Mouse (Mus musculus) liver, embryonic 15.5 days (tissue): ENCODE results near the gene Tmem242. TPM values are rescaled to one million over a fixed set of nuclear protein-coding genes. Genes with fewer than 3 reads are reported as not detected.

Source experiments
- ATAC-seq: fragments of 200-750 bp; cut with Nextera tagmentation; 2 replicates; pipeline ENCODE4 v1.8.0; 2017; ENCODE audit warnings: moderate number of reproducible peaks, mild to moderate bottlenecking, moderate library complexity; ENCODE audit not compliant: insufficient read depth
- H3K27ac ChIP-seq: fragments of 300-500 bp; sonication (generic); replicated peaks from 2 replicates; pipeline ENCODE4 v1.5.1; 2015; ENCODE audit warnings: mild to moderate bottlenecking, inconsistent platforms
- H3K27me3 ChIP-seq: fragments of 300-500 bp; sonication (generic); 2 replicates; pipeline ENCODE4 v1.6.1; 2015; ENCODE audit warnings: mild to moderate bottlenecking, inconsistent platforms
- H3K36me3 ChIP-seq: fragments of 300-500 bp; sonication (generic); replicated peaks from 2 replicates; pipeline ENCODE4 v1.6.1; 2015; ENCODE audit warnings: moderate library complexity, mild to moderate bottlenecking, inconsistent platforms
- H3K4me1 ChIP-seq: fragments of 300-500 bp; sonication (generic); replicated peaks from 2 replicates; pipeline ENCODE4 v1.6.1; 2015; ENCODE audit warnings: inconsistent platforms
- H3K4me2 ChIP-seq: fragments of 300-500 bp; sonication (generic); 2 replicates; pipeline ENCODE4 v1.6.1; 2015; ENCODE audit warnings: moderate library complexity, mild to moderate bottlenecking, inconsistent platforms
- H3K4me3 ChIP-seq: fragments of 300-500 bp; sonication (generic); replicated peaks from 2 replicates; pipeline ENCODE4 v1.5.1; 2015; ENCODE audit warnings: mild to moderate bottlenecking, inconsistent platforms
- H3K9ac ChIP-seq: fragments of 300-500 bp; sonication (generic); 2 replicates; pipeline ENCODE4 v1.6.1; 2015; ENCODE audit warnings: moderate library complexity, mild to moderate bottlenecking, inconsistent platforms
- H3K9me3 ChIP-seq: fragments of 300-500 bp; sonication (generic); replicated peaks from 2 replicates; pipeline ENCODE4 v1.6.1; 2016; ENCODE audit warnings: inconsistent platforms
- WGBS: fragments of 180-500 bp; shearing (Covaris S2); methylation state at CpG from one replicate; pipeline ENCODE4 v1.1.7; 2015; ENCODE audit warnings: mixed read lengths; ENCODE audit not compliant: insufficient replicate concordance; 5-methylcytosine and 5-hydroxymethylcytosine counted together
- polyA plus RNA-seq: library from polyadenylated mRNA; unstranded; fragments of >200 nt; fragmentation: Nextera tagmentation; extraction: Ambion mirVana; gene quantifications from 2 replicates; pipeline ENCODE4 v1.2.1, GENCODE M21; 2015

The Tmem242 gene
- polyA plus RNA-seq: 34.4 and 38.5 TPM in 2 replicates

GRCm38 (mm10) chr17:5440159-5440971, at the start of gene Tmem242:
Tmem242 (minus strand) TSS chr17:5440259.
- peak; percentile 82 for ATAC-seq
- H3K9ac ChIP-seq: peak within 1 kb of the TSS; percentile 68
- WGBS: 2% methylated on average over 27 of the region's 27 CpGs

GRCm38 (mm10) chr17:5488156-5488555, 48.1 kb upstream of the Tmem242 start:
- H3K4me1 ChIP-seq: peaks cover 45% of the 10 kb centered on the region
- H3K9me3 ChIP-seq: no peaks in the 10 kb centered on the region
- no peak overlapping the region for H3K9ac ChIP-seq
- H3K36me3 ChIP-seq: no peaks in the 10 kb centered on the region
- H3K27me3 ChIP-seq: no peaks in the 10 kb centered on the region
- no peak for ATAC-seq
- no peak overlapping the region for H3K4me2 ChIP-seq
- WGBS: 52% methylated on average over 9 of the region's 9 CpGs
- no peak overlapping the region for H3K4me3 ChIP-seq
- no peak overlapping the region for H3K27ac ChIP-seq

More at GRCm38 (mm10) chr17:5440159-5440971, at the start of gene Tmem242:
- Histone ChIP-seq H3K4me1 (peaks cover 21% of the 10 kb centered on the region), H3K36me3 (0 out of 2 replicates have a peak, but pooled peaks cover 3% of the 10 kb centered on the region), H3K4me3 (peak within 1 kb of the TSS; percentile 66), H3K27me3 (0 out of 2 replicates have a peak, but pooled peaks cover 10% of the 10 kb centered on the region), H3K27ac (peak within 1 kb of the TSS; percentile 78), H3K9me3 (no peaks in the 10 kb centered on the region), H3K4me2 (peak within 1 kb of the TSS; percentile 77)

GRCm38 (mm10) chr17:5484663-5485062, 44.6 kb upstream of the Tmem242 start:
- H3K4me3 ChIP-seq: no peak overlapping the region
- ATAC-seq: peak; percentile 97
- peaks cover 4% of the 10 kb centered on the region for H3K27me3 ChIP-seq
- 66% methylated on average over 1 of the region's 1 CpGs for WGBS
- H3K9me3 ChIP-seq: no peaks in the 10 kb centered on the region
- no peaks in the 10 kb centered on the region for H3K36me3 ChIP-seq
- H3K27ac ChIP-seq: peak overlapping the region; percentile 56; the same call in 1 of the 2 replicates
- H3K9ac ChIP-seq: no peak overlapping the region
- H3K4me2 ChIP-seq: peak overlapping the region; percentile 16; the same call in 1 of the 2 replicates
- H3K4me1 ChIP-seq: peaks cover 32% of the 10 kb centered on the region

GRCm38 (mm10) chr17:5483456-5483855, 43.4 kb upstream of the Tmem242 start:
- no peak overlapping the region for H3K4me3 ChIP-seq
- no peaks in the 10 kb centered on the region for H3K9me3 ChIP-seq
- no peak overlapping the region for H3K27ac ChIP-seq
- H3K9ac ChIP-seq: no peak overlapping the region
- no peak overlapping the region for H3K4me2 ChIP-seq
- no peak for ATAC-seq
- no peaks in the 10 kb centered on the region for H3K36me3 ChIP-seq
- 64% methylated on average over 4 of the region's 4 CpGs for WGBS
- peaks cover 4% of the 10 kb centered on the region for H3K27me3 ChIP-seq
- H3K4me1 ChIP-seq: peaks cover 32% of the 10 kb centered on the region

GRCm38 (mm10) chr17:5475960-5476725, 36.1 kb upstream of the Tmem242 start:
- ATAC-seq: no peak
- H3K9ac ChIP-seq: no peak overlapping the region
- H3K4me2 ChIP-seq: no peak overlapping the region
- H3K4me3 ChIP-seq: no peak overlapping the region
- peaks cover 11% of the 10 kb centered on the region for H3K27me3 ChIP-seq
- H3K27ac ChIP-seq: no peak overlapping the region
- no peaks in the 10 kb centered on the region for H3K9me3 ChIP-seq
- 37% methylated on average over 14 of the region's 14 CpGs for WGBS
- H3K4me1 ChIP-seq: peaks cover 7% of the 10 kb centered on the region; the same call in 1 of the 2 replicates
- no peaks in the 10 kb centered on the region for H3K36me3 ChIP-seq

- H3K27me3 ChIP-seq: peaks cover 11% of the 10 kb centered on the region
- no peaks in the 10 kb centered on the region for H3K9me3 ChIP-seq
- H3K4me3 ChIP-seq: no peak overlapping the region
- no peaks in the 10 kb centered on the region for H3K36me3 ChIP-seq
- no peak overlapping the region for H3K4me2 ChIP-seq
- H3K27ac ChIP-seq: no peak overlapping the region
- H3K4me1 ChIP-seq: peaks cover 7% of the 10 kb centered on the region; the same call in 1 of the 2 replicates
- peak; percentile 42; the same call in 1 of the 2 replicates for ATAC-seq
- no peak overlapping the region for H3K9ac ChIP-seq
- WGBS: 27% methylated on average over 3 of the region's 3 CpGs
Observed at GRCm38 (mm10) chr17:5472268-5472667, 32.2 kb upstream of the Tmem242 start.

GRCm38 (mm10) chr17:5467177-5467576, 27.1 kb upstream of the Tmem242 start:
- no peak overlapping the region for H3K27ac ChIP-seq
- H3K27me3 ChIP-seq: peaks cover 15% of the 10 kb centered on the region
- WGBS: 40% methylated on average over 4 of the region's 4 CpGs
- H3K9me3 ChIP-seq: no peaks in the 10 kb centered on the region
- no peaks in the 10 kb centered on the region for H3K36me3 ChIP-seq
- no peak for ATAC-seq
- no peak overlapping the region for H3K9ac ChIP-seq
- no peak overlapping the region for H3K4me3 ChIP-seq
- no peaks in the 10 kb centered on the region for H3K4me1 ChIP-seq
- H3K4me2 ChIP-seq: no peak overlapping the region

GRCm38 (mm10) chr17:5466736-5467135, 26.7 kb upstream of the Tmem242 start:
- WGBS: 69% methylated on average over 8 of the region's 8 CpGs

GRCm38 (mm10) chr17:5463912-5464311, 23.9 kb upstream of the Tmem242 start:
- Histone ChIP-seq H3K4me1 (no peaks in the 10 kb centered on the region), H3K27ac (no peak overlapping the region), H3K36me3 (no peaks in the 10 kb centered on the region), H3K9ac (no peak overlapping the region), H3K4me3 (no peak overlapping the region), H3K4me2 (no peak overlapping the region), H3K27me3 (peaks cover 26% of the 10 kb centered on the region), H3K9me3 (no peaks in the 10 kb centered on the region)
- ATAC-seq: no peak
- 80% methylated on average over 2 of the region's 2 CpGs for WGBS

More at GRCm38 (mm10) chr17:5466736-5467135, 26.7 kb upstream of the Tmem242 start:
- Histone ChIP-seq H3K9ac (no peak overlapping the region), H3K4me2 (no peak overlapping the region), H3K4me3 (no peak overlapping the region), H3K36me3 (no peaks in the 10 kb centered on the region), H3K27ac (no peak overlapping the region), H3K27me3 (peaks cover 15% of the 10 kb centered on the region), H3K9me3 (no peaks in the 10 kb centered on the region), H3K4me1 (no peaks in the 10 kb centered on the region)
- no peak for ATAC-seq

- Histone ChIP-seq H3K36me3 (no peaks in the 10 kb centered on the region), H3K27me3 (peaks cover 43% of the 10 kb centered on the region), H3K4me2 (no peak overlapping the region), H3K4me1 (no peaks in the 10 kb centered on the region), H3K9me3 (no peaks in the 10 kb centered on the region), H3K27ac (no peak overlapping the region), H3K9ac (no peak overlapping the region), H3K4me3 (no peak overlapping the region)
- 57% methylated on average over 4 of the region's 4 CpGs for WGBS
- ATAC-seq: no peak
Observed at GRCm38 (mm10) chr17:5453657-5454056, 13.6 kb upstream of the Tmem242 start.

- no peak overlapping the region for H3K9ac ChIP-seq
- no peak overlapping the region for H3K4me3 ChIP-seq
- no peaks in the 10 kb centered on the region for H3K36me3 ChIP-seq
- peaks cover 32% of the 10 kb centered on the region for H3K27me3 ChIP-seq
- 55% methylated on average over 5 of the region's 5 CpGs for WGBS
- peaks cover 19% of the 10 kb centered on the region for H3K4me1 ChIP-seq
- ATAC-seq: no peak
- H3K27ac ChIP-seq: no peak overlapping the region
- H3K4me2 ChIP-seq: no peak overlapping the region
- no peaks in the 10 kb centered on the region for H3K9me3 ChIP-seq
Observed at GRCm38 (mm10) chr17:5443751-5444150, 3.7 kb upstream of the Tmem242 start.
